Mouse (Mus musculus) MEL (cell line): ENCODE results near the gene Cntn3. TPM values are rescaled to one million over a fixed set of nuclear protein-coding genes. Genes with fewer than 3 reads are reported as not detected.

ENCODE experiments used
- DNase-seq: peaks from one replicate; pipeline ENCODE4 v3.0.0; 2011; ENCODE audit warnings: low read depth, low spot score
- H3K27ac ChIP-seq: 2 replicates; pipeline ENCODE4 v1.5.1; 2012; ENCODE audit warnings: low read depth, mild to moderate bottlenecking, control low read depth, low read length, moderate library complexity; ENCODE audit not compliant: control insufficient read depth
- H3K27me3 ChIP-seq, 2 experiments: fragments of 150-350 bp in 1 of 2; sonication (generic) in 1 of 2; 2 replicates each; pipeline ENCODE4 v1.6.1; 2012; ENCODE audit warnings: low read length in 2 of 2, mild to moderate bottlenecking in 2 of 2, improper control_type of control experiment in 1 of 2, moderate library complexity in 1 of 2; ENCODE audit not compliant: insufficient read depth in 2 of 2, control insufficient read depth in 1 of 2
- H3K36me3 ChIP-seq, 2 experiments: 2 replicates each; pipeline ENCODE4 v1.6.1; 2012 to 2014; ENCODE audit warnings: low read length in 2 of 2, improper control_type of control experiment in 1 of 2, inconsistent platforms in 1 of 2, mild to moderate bottlenecking in 1 of 2; ENCODE audit not compliant: insufficient read depth in 2 of 2, control insufficient read depth in 1 of 2
- H3K4me1 ChIP-seq, 2 experiments: fragments of 150-350 bp in 1 of 2; sonication (generic) in 1 of 2; 2 replicates each; pipeline ENCODE4 v1.6.1; 2012; ENCODE audit warnings: low read length in 2 of 2, improper control_type of control experiment in 1 of 2, mild to moderate bottlenecking in 1 of 2; ENCODE audit not compliant: insufficient read depth in 2 of 2, control insufficient read depth in 1 of 2
- H3K4me3 ChIP-seq, 2 experiments: fragments of 150-350 bp in 1 of 2; sonication (generic) in 1 of 2; 2 replicates each; pipeline ENCODE4 v1.5.1; 2012; ENCODE audit warnings: low read depth in 2 of 2, low read length in 2 of 2, mild to moderate bottlenecking in 2 of 2, moderate library complexity in 2 of 2, control low read depth in 1 of 2, improper control_type of control experiment in 1 of 2; ENCODE audit not compliant: control insufficient read depth in 1 of 2, insufficient read depth in 1 of 2
- H3K79me2 ChIP-seq: 2 replicates; pipeline ENCODE4 v1.6.1; 2012; ENCODE audit warnings: mild to moderate bottlenecking, low read length, moderate library complexity; ENCODE audit not compliant: control insufficient read depth, poor library complexity, insufficient read depth
- H3K9ac ChIP-seq: 2 replicates; pipeline ENCODE4 v1.6.1; 2012; ENCODE audit warnings: low read depth, mild to moderate bottlenecking, control low read depth, low read length, moderate library complexity; ENCODE audit not compliant: control insufficient read depth, poor library complexity, severe bottlenecking
- H3K9me3 ChIP-seq: fragments of 150-350 bp; sonication (generic); replicated peaks from 2 replicates; pipeline ENCODE4 v1.6.1; 2012; ENCODE audit warnings: mild to moderate bottlenecking, low read length, improper control_type of control experiment, moderate library complexity; ENCODE audit not compliant: insufficient read depth
- CTCF ChIP-seq, 3 experiments: IDR thresholded peaks in 2 of 3; conservative IDR thresholded peaks in 1 of 3; 2 replicates each; pipeline ENCODE4 v1.5.1; 2011 to 2012; ENCODE audit warnings: low read length in 3 of 3, low read depth in 2 of 3, mild to moderate bottlenecking in 2 of 3, improper control_type of control experiment in 1 of 3, inconsistent platforms in 1 of 3, mixed read lengths in 1 of 3, moderate library complexity in 1 of 3; ENCODE audit not compliant: control insufficient read depth in 1 of 3, insufficient read depth in 1 of 3, poor library complexity in 1 of 3, severe bottlenecking in 1 of 3
- E2F4 ChIP-seq: IDR thresholded peaks from 2 replicates; pipeline ENCODE4 v1.6.1; 2011; ENCODE audit warnings: low read depth, low read length, improper control_type of control experiment, borderline replicate concordance
- ELF1 ChIP-seq: IDR thresholded peaks from 2 replicates; pipeline ENCODE4 v1.6.1; 2014; ENCODE audit warnings: low read depth, mild to moderate bottlenecking, inconsistent platforms, low read length, improper control_type of control experiment, moderate library complexity
- EP300 ChIP-seq, 2 experiments: IDR thresholded peaks; 2 replicates each; pipeline ENCODE4 v1.6.1; 2011; ENCODE audit warnings: improper control_type of control experiment in 2 of 2, low read length in 2 of 2, low read depth in 1 of 2, mild to moderate bottlenecking in 1 of 2
- GABPA ChIP-seq: IDR thresholded peaks from 2 replicates; pipeline ENCODE4 v1.6.1; 2012; ENCODE audit warnings: low read depth, mild to moderate bottlenecking, inconsistent platforms, low read length, improper control_type of control experiment, moderate library complexity
- HCFC1 ChIP-seq: IDR thresholded peaks from 2 replicates; pipeline ENCODE4 v1.6.1; 2012; ENCODE audit warnings: low read depth, mild to moderate bottlenecking, inconsistent platforms, low read length, improper control_type of control experiment, moderate library complexity
- KAT2A ChIP-seq: conservative IDR thresholded peaks from 2 replicates; pipeline ENCODE4 v1.6.1; 2012; ENCODE audit warnings: low read depth, low read length, improper control_type of control experiment, inconsistent platforms
- MAX ChIP-seq: IDR thresholded peaks from 2 replicates; pipeline ENCODE4 v1.6.1; 2011; ENCODE audit warnings: low read length, improper control_type of control experiment
- MYC ChIP-seq: IDR thresholded peaks from 2 replicates; pipeline ENCODE4 v1.6.1; 2011; ENCODE audit warnings: low read depth, mild to moderate bottlenecking, low read length, improper control_type of control experiment, moderate library complexity
- NRF1 ChIP-seq: IDR thresholded peaks from 2 replicates; pipeline ENCODE4 v1.6.1; 2014; ENCODE audit warnings: low read depth, mild to moderate bottlenecking, inconsistent platforms, low read length, improper control_type of control experiment, moderate library complexity; ENCODE audit not compliant: poor library complexity, insufficient read depth, severe bottlenecking
- POLR2A ChIP-seq, 2 experiments: IDR thresholded peaks; 2 replicates each; pipeline ENCODE4 v1.6.1; 2011 to 2012; ENCODE audit warnings: low read length in 2 of 2, mild to moderate bottlenecking in 2 of 2, control low read depth in 1 of 2, improper control_type of control experiment in 1 of 2, low read depth in 1 of 2, moderate library complexity in 1 of 2; ENCODE audit not compliant: control insufficient read depth in 1 of 2, insufficient read depth in 1 of 2, poor library complexity in 1 of 2
- POLR2AphosphoS2 ChIP-seq: IDR thresholded peaks from 2 replicates; pipeline ENCODE4 v1.6.1; 2011; ENCODE audit warnings: low read length, improper control_type of control experiment
- SMC3 ChIP-seq: IDR thresholded peaks from 2 replicates; pipeline ENCODE4 v1.6.1; 2011; ENCODE audit warnings: low read depth, low read length, improper control_type of control experiment
- USF1 ChIP-seq: IDR thresholded peaks from 2 replicates; pipeline ENCODE4 v1.6.1; 2014; ENCODE audit warnings: low read depth, mild to moderate bottlenecking, inconsistent platforms, low read length, improper control_type of control experiment, moderate library complexity
- ZC3H11A ChIP-seq: IDR thresholded peaks from 2 replicates; pipeline ENCODE4 v1.6.1; 2012; ENCODE audit warnings: low read depth, mild to moderate bottlenecking, inconsistent platforms, low read length, improper control_type of control experiment
- ZKSCAN1 ChIP-seq: IDR thresholded peaks from 2 replicates; pipeline ENCODE4 v1.6.1; 2012; ENCODE audit warnings: low read depth, mild to moderate bottlenecking, inconsistent platforms, low read length, improper control_type of control experiment, moderate library complexity
- ZNF384 ChIP-seq: IDR thresholded peaks from 2 replicates; pipeline ENCODE4 v1.6.1; 2012; ENCODE audit warnings: low read depth, mild to moderate bottlenecking, inconsistent platforms, low read length, improper control_type of control experiment
- polyA plus RNA-seq, 2 experiments: library from polyadenylated mRNA; stranded (reverse) in 1 of 2; unstranded in 1 of 2; fragments of >175 nt in 1 of 2; fragments of >200 nt in 1 of 2; gene quantifications; 2 replicates each; pipeline versions ENCODE4 v1.2.1 to v1.2.4; 2012; ENCODE audit warnings: low replicate concordance in 2 of 2, low read depth in 1 of 2; ENCODE audit not compliant: insufficient read length in 2 of 2, insufficient read depth in 1 of 2, missing spikeins in 1 of 2
- total RNA-seq: library from RNA; depleted of rRNA; stranded (reverse); fragments of 300-350 nt; gene quantifications from 2 replicates; pipeline ENCODE4 v1.2.3, GENCODE M21; 2012

The Cntn3 gene
- total and polyA plus RNA-seq, 3 experiments, result 0.85 to 1.1 TPM; not detected in 1

DNA sequence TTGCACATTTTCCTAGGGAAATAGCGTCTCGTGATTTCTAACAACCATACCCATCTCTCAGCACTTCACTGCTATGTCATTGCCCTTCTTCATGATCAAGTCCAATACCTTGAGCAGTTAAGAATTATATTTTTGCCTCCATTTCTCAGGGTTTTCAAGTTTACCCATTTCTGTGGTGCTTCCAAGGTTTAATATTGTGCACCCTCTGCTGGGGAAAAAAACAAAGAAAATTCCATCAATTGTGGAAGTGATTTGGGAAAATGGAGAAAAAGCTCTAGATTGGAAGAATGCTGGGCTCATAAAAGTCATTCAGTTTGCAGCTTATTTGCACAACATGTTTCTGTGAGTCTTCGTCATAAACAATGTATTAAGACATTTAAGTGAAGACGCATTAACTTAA, 17.2 kb upstream of the Cntn3 start:
- Histone ChIP-seq H3K9ac (no peak overlapping the region), H3K27ac (no peak overlapping the region), H3K27me3 (no peaks in the 10 kb centered on the region)
- no peak for DNase-seq
- peak in 1 of 3 experiments; percentile 6; a peak in 1 of 6 replicates for TF ChIP-seq CTCF (IDR thresholded peaks at IDR 0.05 in 2 of 3, conservative IDR thresholded peaks at IDR 0.05 in 1 of 3; ENCODE audit: control insufficient read depth in 1 of 3, insufficient read depth in 1 of 3, low read depth in 2 of 3, low read length in 3 of 3, poor library complexity in 1 of 3, severe bottlenecking in 1 of 3)
- TF ChIP-seq EP300 (IDR thresholded peaks at IDR 0.05; ENCODE audit: low read depth in 1 of 2, low read length in 2 of 2), result no peak
- TF ChIP-seq SMC3, result peak; percentile 29
- TF ChIP-seq, all 39 proteins: peak for 2
- Histone ChIP-seq H3K4me1 (no peaks in the 10 kb centered on the region), H3K4me3 (no peak overlapping the region), H3K36me3 (no peaks in the 10 kb centered on the region), H3K79me2 (no peaks in the 10 kb centered on the region), H3K9me3 (no peaks in the 10 kb centered on the region)

DNA sequence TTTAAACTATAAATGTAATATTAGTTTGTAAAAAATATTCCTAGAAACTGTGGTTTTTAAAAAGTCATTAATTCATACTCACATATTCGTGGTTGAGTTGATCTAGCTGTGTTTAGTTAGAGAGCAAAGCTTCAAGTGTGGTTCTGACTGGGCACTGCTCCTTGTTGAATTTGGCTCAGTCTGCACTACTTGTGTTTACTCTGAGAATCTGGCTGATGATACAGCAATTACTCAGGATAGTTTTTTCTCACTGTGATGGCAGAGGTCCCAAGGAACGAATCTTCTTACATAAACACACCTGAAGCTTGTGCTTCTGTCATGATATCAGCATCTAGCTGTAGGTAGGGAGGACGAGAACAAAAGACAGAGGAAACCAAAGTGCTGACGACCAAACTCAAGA, 16.4 kb upstream of the Cntn3 start:
- Histone ChIP-seq H3K27me3 (no peaks in the 10 kb centered on the region), H3K79me2 (no peaks in the 10 kb centered on the region), H3K4me1 (no peaks in the 10 kb centered on the region), H3K9me3 (no peaks in the 10 kb centered on the region), H3K27ac (no peak overlapping the region), H3K36me3 (no peaks in the 10 kb centered on the region), H3K4me3 (no peak overlapping the region), H3K9ac (no peak overlapping the region)
- TF ChIP-seq HCFC1 (no peak), USF1 (no peak), MAX (no peak), ZC3H11A (no peak), MYC (no peak), E2F4 (no peak), ZKSCAN1 (no peak), POLR2AphosphoS2 (no peak), ELF1 (no peak), GABPA (no peak), SMC3 (no peak), KAT2A (no peak), POLR2A (IDR thresholded peaks at IDR 0.05; ENCODE audit: control insufficient read depth in 1 of 2, insufficient read depth in 1 of 2, low read depth in 1 of 2, low read length in 2 of 2, poor library complexity in 1 of 2) (no peak), NRF1 (no peak), ZNF384 (no peak)
- no peak for DNase-seq
